Mouse (Mus musculus): ENCODE measurements around the gene Taf4.

Gene Taf4

DNA sequence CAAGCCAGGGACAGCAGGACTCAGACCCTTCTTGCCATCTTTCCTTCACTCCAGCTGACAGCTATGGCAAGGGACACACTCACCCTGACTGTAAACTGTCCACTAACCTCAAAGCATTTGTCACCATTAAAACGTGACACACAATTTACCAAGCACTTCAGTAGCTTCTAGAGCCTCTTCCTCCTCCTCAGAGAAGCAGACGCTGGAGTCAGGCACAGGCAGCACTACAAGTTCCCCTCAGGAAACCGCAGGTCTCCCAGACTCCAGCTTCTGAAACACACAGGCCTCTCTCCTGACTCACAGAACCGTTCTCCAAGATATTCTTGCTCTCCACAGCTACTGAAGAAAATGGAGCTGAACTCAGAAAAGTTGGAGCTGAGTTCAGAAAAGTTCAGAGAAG lies 39.4 kb downstream of the Taf4 start:
- DNase-seq (ENCODE audit: low read depth, low spot score) = no peak

- no peak for DNase-seq (ENCODE audit: low read depth, low spot score)
Observed at GRCm38 (mm10) chr2:179934165-179934564, 42.3 kb downstream of the Taf4 start.

- no peak for DNase-seq (ENCODE audit: low read depth, low spot score)
Observed at GRCm38 (mm10) chr2:179931741-179932140, 44.7 kb downstream of the Taf4 start.

- no peak for DNase-seq (ENCODE audit: low read depth, low spot score)
Observed at GRCm38 (mm10) chr2:179929166-179929565, 47.3 kb downstream of the Taf4 start.

DNA sequence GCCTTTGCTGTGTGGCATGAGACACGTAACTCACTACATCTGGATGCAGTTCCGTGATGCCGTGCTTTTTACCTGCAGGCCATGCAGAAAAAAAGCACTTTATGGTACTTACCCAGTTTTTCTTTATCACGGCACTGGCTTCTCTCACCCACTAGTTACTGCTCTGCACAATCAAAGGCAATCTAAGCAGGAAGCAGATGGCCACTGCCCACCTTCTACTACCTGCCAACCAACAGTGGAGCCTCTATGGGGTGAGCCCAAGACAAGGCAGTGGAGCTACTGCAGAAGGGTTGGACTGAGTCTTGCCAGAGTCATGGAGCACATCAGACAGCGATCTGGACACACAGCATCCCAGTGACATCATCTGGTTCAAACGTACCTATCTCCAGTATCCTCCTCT lies 52.4 kb downstream of the Taf4 start:
- DNase-seq (ENCODE audit: low read depth, low spot score) = no peak

- no peak for DNase-seq (ENCODE audit: low read depth, low spot score)
Observed at GRCm38 (mm10) chr2:179921021-179921653, 55.3 kb downstream of the Taf4 start.

DNA sequence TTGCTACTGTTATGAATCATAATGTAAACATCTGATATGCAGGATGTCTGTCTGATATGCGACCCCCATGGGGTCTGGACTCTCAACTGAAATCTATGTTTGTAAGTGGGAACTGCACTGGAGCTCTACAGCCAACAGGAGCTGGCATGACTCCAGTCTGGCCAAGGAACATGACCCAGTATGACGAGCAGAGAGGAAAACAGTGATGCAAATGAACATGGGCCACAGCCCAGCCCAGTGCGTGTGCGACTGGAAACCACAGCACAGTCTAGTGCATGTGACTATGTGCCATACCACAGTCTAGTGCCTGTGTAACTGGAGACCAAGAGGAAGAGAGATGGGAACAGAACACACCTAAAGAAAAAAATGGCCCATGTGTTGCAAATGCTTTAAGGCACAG lies 56.4 kb downstream of the Taf4 start:
- no peak for DNase-seq (ENCODE audit: low read depth, low spot score)

GRCm38 (mm10) chr2:179916877-179917673 lies 59.4 kb downstream of the Taf4 start:
- peak; percentile 56 for DNase-seq (ENCODE audit: low read depth, low spot score)

DNA sequence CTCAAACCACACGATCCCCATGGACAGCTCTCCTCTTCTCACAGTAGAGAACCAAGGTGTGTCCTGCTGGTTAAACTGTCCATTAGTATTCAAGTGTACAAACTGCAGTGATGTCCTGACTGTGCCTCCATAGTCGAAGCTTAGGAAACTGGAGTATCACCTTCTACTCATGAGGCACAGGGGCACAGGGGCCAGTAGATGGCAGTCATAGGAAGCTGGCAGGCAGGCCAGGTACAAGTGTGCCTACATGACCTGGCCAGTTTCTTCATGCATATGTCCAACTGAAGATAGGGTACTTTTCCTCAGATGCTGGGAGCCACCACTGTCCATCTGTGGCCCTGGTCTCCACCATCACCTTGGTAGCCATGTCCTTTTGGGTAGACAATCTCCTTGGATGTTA lies 62.2 kb downstream of the Taf4 start:
- DNase-seq (ENCODE audit: low read depth, low spot score) = no peak

DNA sequence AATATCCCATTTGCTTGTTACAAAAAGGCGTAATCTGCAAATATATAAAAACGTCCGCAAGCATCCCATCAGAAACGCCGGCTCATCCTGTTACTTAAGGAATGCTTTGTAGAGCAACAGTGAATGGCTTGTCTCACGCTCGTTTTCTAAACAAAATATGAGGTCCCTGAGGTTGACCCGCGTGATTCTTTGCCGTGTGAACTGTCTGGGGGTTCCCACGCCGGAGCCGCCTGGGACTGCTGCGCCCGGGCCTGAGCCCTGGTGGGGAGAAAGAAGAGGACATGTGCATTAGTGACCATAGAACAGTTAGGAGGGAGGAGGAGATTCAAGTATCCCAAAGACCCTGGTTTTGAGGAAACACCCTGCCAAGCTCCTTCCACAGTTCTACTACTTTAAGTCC lies 63.1 kb downstream of the Taf4 start:
- no peak for DNase-seq (ENCODE audit: low read depth, low spot score)

- no peak for DNase-seq (ENCODE audit: low read depth, low spot score)
Observed at GRCm38 (mm10) chr2:179912911-179913310, 63.5 kb downstream of the Taf4 start.

GRCm38 (mm10) chr2:179896949-179897348 lies 79.5 kb downstream of the Taf4 start:
- DNase-seq (ENCODE audit: low read depth, low spot score) = no peak

DNA sequence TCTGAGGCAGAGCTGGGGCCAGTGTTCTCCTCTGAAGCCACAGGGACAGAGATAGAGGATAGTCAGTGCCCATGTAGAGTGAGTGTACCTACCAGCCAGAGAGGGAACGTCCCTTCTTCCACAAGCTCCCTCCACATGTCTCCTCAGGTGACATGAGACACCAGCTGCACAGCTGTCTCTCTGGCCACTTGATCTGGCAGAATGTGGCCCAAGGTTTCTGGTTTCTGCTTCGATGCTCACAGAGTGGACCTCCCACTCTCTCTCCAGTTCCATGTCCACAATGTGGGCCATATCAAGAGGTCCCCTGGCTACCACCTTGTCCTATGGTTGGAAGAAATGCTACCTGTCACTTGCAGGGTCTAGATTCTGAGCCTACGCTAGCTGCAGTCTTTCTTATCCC lies 85.4 kb downstream of the Taf4 start:
- DNase-seq (ENCODE audit: low read depth, low spot score) = no peak

DNA sequence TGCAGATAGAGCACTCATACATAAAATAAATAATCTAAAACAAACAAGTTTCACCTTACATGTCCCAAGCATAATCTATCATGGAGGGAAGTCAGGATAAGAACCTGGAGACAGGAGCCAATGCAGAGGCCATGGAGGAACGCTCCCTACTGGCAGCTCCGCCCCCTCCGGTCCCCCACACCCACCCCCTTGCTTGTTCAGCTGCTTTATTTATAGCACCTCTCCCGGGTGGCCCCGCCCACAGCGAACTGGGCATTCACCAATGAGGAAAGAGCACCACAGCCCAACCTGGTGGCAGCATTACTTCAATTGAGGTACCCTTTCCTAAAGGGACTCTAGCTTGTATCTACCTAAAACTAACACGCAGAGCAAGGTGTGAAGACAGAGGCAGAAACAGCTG lies 91.9 kb downstream of the Taf4 start:
- no peak for DNase-seq (ENCODE audit: low read depth, low spot score)

- peak; percentile 40 for DNase-seq (ENCODE audit: low read depth, low spot score)
Observed at GRCm38 (mm10) chr2:179877551-179878215, 98.8 kb downstream of the Taf4 start.

DNA sequence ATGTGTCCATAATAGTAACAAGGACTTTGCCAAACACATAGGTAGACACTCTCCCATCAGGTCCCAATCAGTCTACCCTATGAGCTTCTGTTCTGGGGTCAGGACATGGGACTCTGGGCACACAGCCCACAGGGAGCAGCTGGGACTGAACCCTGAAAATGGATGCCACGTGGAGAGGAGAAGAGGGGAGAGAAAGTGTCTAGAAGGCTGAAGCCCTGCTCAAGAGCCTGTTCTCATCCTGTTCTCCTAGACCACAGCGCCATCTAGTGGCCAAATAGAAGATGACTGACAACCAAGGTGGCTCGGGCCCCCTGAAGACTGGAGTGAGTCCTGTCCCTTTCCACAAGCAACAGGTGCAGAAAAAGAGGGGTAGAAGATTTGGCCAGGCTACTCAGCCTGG lies 101.3 kb downstream of the Taf4 start:
- DNase-seq (ENCODE audit: low read depth, low spot score) = peak; percentile 77

DNA sequence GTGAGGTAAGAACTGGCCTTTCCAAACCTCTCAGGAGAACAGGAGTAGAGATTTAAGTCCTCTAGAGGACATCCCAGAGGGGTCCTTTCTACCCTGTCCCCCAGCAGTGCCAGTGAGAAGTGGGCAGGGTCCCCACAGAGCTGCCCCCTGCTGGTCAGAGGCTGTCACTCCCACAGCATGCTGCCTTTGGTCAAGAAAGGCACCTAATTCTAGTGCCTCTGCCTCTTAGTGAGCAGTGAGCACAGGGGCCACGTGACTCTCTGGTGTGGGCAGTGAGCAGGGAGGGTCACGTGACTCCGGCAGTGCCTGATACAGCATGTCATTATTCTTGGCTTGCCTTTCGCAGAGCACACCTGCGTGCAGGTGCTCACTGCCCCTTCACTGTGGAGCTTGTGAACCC lies 103.1 kb downstream of the Taf4 start:
- DNase-seq (ENCODE audit: low read depth, low spot score) = no peak

DNA sequence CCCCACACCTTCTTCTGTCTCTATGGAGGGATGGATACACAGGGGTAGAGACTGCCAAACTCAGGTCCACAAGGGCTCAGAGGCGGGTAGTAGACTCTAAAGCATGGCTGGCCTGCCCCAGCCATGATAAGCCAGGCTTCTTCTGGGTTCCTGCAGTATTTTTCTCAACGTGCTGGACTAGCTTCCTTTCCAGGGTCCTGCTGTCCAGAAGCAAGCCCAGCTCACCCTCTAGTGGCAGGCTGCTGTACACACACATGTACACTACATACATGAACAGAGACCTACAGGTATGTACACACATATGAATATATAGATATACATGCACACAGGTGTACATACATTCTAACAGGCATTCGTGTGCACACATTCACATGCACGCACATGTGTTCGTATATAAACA lies 103.7 kb downstream of the Taf4 start:
- DNase-seq (ENCODE audit: low read depth, low spot score) = peak; percentile 59

- DNase-seq (ENCODE audit: low read depth, low spot score) = no peak
Observed at GRCm38 (mm10) chr2:179869871-179870270, 106.6 kb downstream of the Taf4 start.

GRCm38 (mm10) chr2:179867669-179868068 lies 108.8 kb downstream of the Taf4 start:
- DNase-seq (ENCODE audit: low read depth, low spot score) = no peak

- no peak for DNase-seq (ENCODE audit: low read depth, low spot score)
Observed at GRCm38 (mm10) chr2:179865097-179865496, 111.3 kb downstream of the Taf4 start.

DNA sequence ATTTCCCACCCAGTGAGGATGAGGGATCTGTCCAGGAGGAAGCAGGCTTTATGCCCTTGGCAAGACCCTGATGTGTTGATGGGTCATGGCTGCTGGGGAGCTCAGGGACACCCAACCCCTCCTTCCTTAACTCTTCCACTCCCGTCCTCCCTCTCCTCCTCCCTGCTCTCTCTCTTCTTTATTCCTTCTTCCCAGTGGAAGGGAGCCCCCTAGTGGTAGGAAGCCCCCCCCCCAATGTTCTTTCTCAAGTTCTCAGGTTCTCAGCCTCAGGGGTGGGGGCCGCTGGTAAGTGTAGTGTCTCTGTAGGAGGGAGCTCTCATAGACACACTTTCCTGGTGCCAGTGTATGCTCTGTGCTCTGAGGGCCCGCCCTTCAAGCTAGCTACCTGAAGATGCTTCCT lies 113.2 kb downstream of the Taf4 start:
- DNase-seq (ENCODE audit: low read depth, low spot score) = no peak

GRCm38 (mm10) chr2:179862676-179863075 lies 113.8 kb downstream of the Taf4 start:
- DNase-seq (ENCODE audit: low read depth, low spot score) = no peak

Measured in forelimb bud, embryonic 11.5 days (tissue).